8 mouse cellular contexts compared by ENCODE assay signal in genomic region chr3:14887134-14887666, GRCm38 (mm10). TPM values are rescaled to one million over a fixed set of nuclear protein-coding genes. Genes with fewer than 3 reads are reported as not detected.
DNase-seq lines count a peak whose midpoint lies in the region; ATAC-seq and TF ChIP-seq lines count a peak whose summit lies in the region.

No protein-coding gene starts in this region.

- peak overlapping the region; percentile 98 for H3K4me2 ChIP-seq in limb, embryonic 14.5 days (replicated peaks; ENCODE audit: low read depth, low read length, severe bottlenecking)

- H3K36me3 ChIP-seq in limb, embryonic 14.5 days (ENCODE audit: control insufficient read depth, insufficient read depth, low read length), result no peaks in the 10 kb centered on the region

- WGBS in limb, embryonic 14.5 days, result 36% methylated on average over 11 of the region's 11 CpGs

- H3K4me1 ChIP-seq in limb, embryonic 14.5 days (ENCODE audit: control insufficient read depth, insufficient read depth, low read length), result no peaks in the 10 kb centered on the region; the same call in 1 of the 2 replicates

- no peak for ATAC-seq in limb, embryonic 14.5 days (ENCODE audit: low FRiP score, low read depth)

- no peaks in the 10 kb centered on the region for H3K9me3 ChIP-seq in limb, embryonic 14.5 days (ENCODE audit: control insufficient read depth, low read length)

- peak; percentile 30 for DNase-seq in adrenal gland, adult 2 months
- no peak for DNase-seq in adrenal gland, adult 18-20 months (ENCODE audit: low spot score in 2 of 2)
- peak; percentile 11 for DNase-seq in thymus, postnatal 0 days (ENCODE audit: low spot score)
- no peak for DNase-seq in thymus, postnatal 10 days (ENCODE audit: low spot score in 2 of 2)
- DNase-seq in limb, embryonic 14.5 days (ENCODE audit: low spot score), result no peak
- peak; percentile 30 for DNase-seq in retina, postnatal 1 day
- no peak for DNase-seq in layer of hippocampus, postnatal 25 days (ENCODE audit: extremely low spot score in 1 of 2, low spot score in 1 of 2)
- no peak for DNase-seq in left cerebral cortex, adult 9 months (ENCODE audit: low spot score in 2 of 2)

- peak overlapping the region; percentile 71 for H3K4me3 ChIP-seq in limb, embryonic 14.5 days (replicated peaks; ENCODE audit: low read length)

- peaks cover 17% of the 10 kb centered on the region for H3K27me3 ChIP-seq in limb, embryonic 14.5 days (ENCODE audit: control insufficient read depth, insufficient read depth, low read length)

- no peak overlapping the region for H3K9ac ChIP-seq in limb, embryonic 14.5 days (ENCODE audit: low read depth, low read length, severe bottlenecking)

- no peak overlapping the region for H3K27ac ChIP-seq in limb, embryonic 14.5 days (replicated peaks; ENCODE audit: low read depth, low read length)

- no peak for TF ChIP-seq POLR2A in limb, embryonic 14.5 days (IDR thresholded peaks at IDR 0.05; ENCODE audit: borderline replicate concordance, extremely low read depth, insufficient read depth, insufficient read length)

RNA-seq across cellular contexts. Expression of gene Car2, which starts 1.1 kb away (rescaled TPM):
- total RNA-seq in adrenal gland, adult 2 months (2021), result 10 to 100 TPM; 30.0 to 47.8 TPM
- 76.8 and 88.9 TPM in 2 replicates for polyA plus RNA-seq in adrenal gland, adult 2 months (2012; rRNA removed)
- total RNA-seq in adrenal gland, adult 18-20 months (2021), result 10 to 100 TPM; 31.1 to 34.7 TPM
- polyA plus RNA-seq in thymus, postnatal 0 days (2015; fragmentation: Nextera tagmentation; extraction: Ambion mirVana), result 8.4 and 9.8 TPM in 2 replicates
- polyA plus RNA-seq in limb, embryonic 14.5 days (2012; rRNA removed), result 12.8 and 13.9 TPM in 2 replicates
- polyA plus RNA-seq in limb, embryonic 14.5 days (2014; fragmentation: Nextera tagmentation; extraction: Ambion mirVana), result 16.0 and 20.6 TPM in 2 replicates
- 100 to 1,000 TPM; 115 to 135 TPM for total RNA-seq in layer of hippocampus, postnatal 25 days (2021)

RNA-seq across cellular contexts. Expression of gene Car3, which starts 23.9 kb away (rescaled TPM):
- 1,000 to 10,000 TPM; 2,164 to 4,256 TPM for total RNA-seq in adrenal gland, adult 2 months (2021)
- polyA plus RNA-seq in adrenal gland, adult 2 months (2012; rRNA removed), result 1,180 and 2,323 TPM in 2 replicates
- total RNA-seq in adrenal gland, adult 18-20 months (2021), result 1,000 to 10,000 TPM; 1,123 to 3,019 TPM
- 1.3 and 23.5 TPM in 2 replicates for polyA plus RNA-seq in thymus, postnatal 0 days (2015; fragmentation: Nextera tagmentation; extraction: Ambion mirVana)
- 11.3 and 13.3 TPM in 2 replicates for polyA plus RNA-seq in limb, embryonic 14.5 days (2012; rRNA removed)
- 24.9 and 35.0 TPM in 2 replicates for polyA plus RNA-seq in limb, embryonic 14.5 days (2014; fragmentation: Nextera tagmentation; extraction: Ambion mirVana)
- under 1 TPM in 1 of 2 experiments, not detected in 1; 0.32 TPM for total RNA-seq in layer of hippocampus, postnatal 25 days (2021)

Comparison
In these comparisons a context has a peak if more than half of its experiments do, and no peak if none do; other contexts are left out.
1. DNase-seq: peak in adrenal gland, adult 2 months (single experiment), thymus, postnatal 0 days (single experiment) and retina, postnatal 1 day (single experiment); none in adrenal gland, adult 18-20 months (0 of 2), thymus, postnatal 10 days (0 of 2), limb, embryonic 14.5 days (single experiment), layer of hippocampus, postnatal 25 days (0 of 2) and left cerebral cortex, adult 9 months (0 of 2).
2. RNA of gene Car3, which starts 23.9 kb away (total RNA-seq): 2,164 to 4,256 TPM in adrenal gland, adult 2 months and 1,123 to 3,019 TPM in adrenal gland, adult 18-20 months; 0.32 TPM in layer of hippocampus, postnatal 25 days; every median in the first group is over 100 times any median in the second.